Mouse (Mus musculus): ENCODE data around the gene Apbb1. TPM values are rescaled to one million over a fixed set of nuclear protein-coding genes. Genes with fewer than 3 reads are reported as not detected.

Gene Apbb1
- polyA plus RNA-seq, 1 experiment: 16.8 TPM

- Histone ChIP-seq H3K36me3 (ENCODE audit: control insufficient read depth, insufficient read depth, low read length) (no peaks in the 10 kb centered on the region; the same call in 1 of the 2 replicates), H3K27ac (ENCODE audit: insufficient read depth, low read depth, low read length) (no peak overlapping the region), H3K27me3 (ENCODE audit: control insufficient read depth, insufficient read depth, low read length) (no peaks in the 10 kb centered on the region), H3K4me3 (ENCODE audit: low read depth, low read length) (no peak overlapping the region), H3K4me1 (ENCODE audit: control insufficient read depth, insufficient read depth, insufficient read length, low read length) (no peaks in the 10 kb centered on the region)
- TF ChIP-seq CTCF (IDR thresholded peaks at IDR 0.05; ENCODE audit: extremely low read depth, insufficient read length, insufficient replicate concordance, low read depth, low read length) (no peak), POLR2A (IDR thresholded peaks at IDR 0.05; ENCODE audit: low read depth, low read length) (no peak)
- WGBS: 95% methylated on average over 8 of the region's 8 CpGs
These were observed 8.5 kb downstream of the Apbb1 start for GRCm38 (mm10) chr7:105572949-105573348.

GRCm38 (mm10) chr7:105570756-105571155, 10.7 kb downstream of the Apbb1 start:
- H3K27ac ChIP-seq (ENCODE audit: insufficient read depth, low read depth, low read length): no peak overlapping the region
- H3K4me1 ChIP-seq (ENCODE audit: control insufficient read depth, insufficient read depth, insufficient read length, low read length): no peaks in the 10 kb centered on the region
- H3K36me3 ChIP-seq (ENCODE audit: control insufficient read depth, insufficient read depth, low read length): no peaks in the 10 kb centered on the region; the same call in 1 of the 2 replicates
- WGBS: 84% methylated on average over 4 of the region's 4 CpGs
- TF ChIP-seq CTCF (IDR thresholded peaks at IDR 0.05; ENCODE audit: extremely low read depth, insufficient read length, insufficient replicate concordance, low read depth, low read length) (no peak), POLR2A (IDR thresholded peaks at IDR 0.05; ENCODE audit: low read depth, low read length) (no peak)
- H3K27me3 ChIP-seq (ENCODE audit: control insufficient read depth, insufficient read depth, low read length): no peaks in the 10 kb centered on the region
- no peak overlapping the region for H3K4me3 ChIP-seq (ENCODE audit: low read depth, low read length)

- TF ChIP-seq CTCF (IDR thresholded peaks at IDR 0.05; ENCODE audit: extremely low read depth, insufficient read length, insufficient replicate concordance, low read depth, low read length) (no peak), POLR2A (IDR thresholded peaks at IDR 0.05; ENCODE audit: low read depth, low read length) (no peak)
- 70% methylated on average over 12 of the region's 12 CpGs for WGBS
- no peak overlapping the region for H3K27ac ChIP-seq (ENCODE audit: insufficient read depth, low read depth, low read length)
- no peaks in the 10 kb centered on the region for H3K27me3 ChIP-seq (ENCODE audit: control insufficient read depth, insufficient read depth, low read length)
- H3K4me3 ChIP-seq (ENCODE audit: low read depth, low read length): no peak overlapping the region
- no peaks in the 10 kb centered on the region; the same call in 1 of the 2 replicates for H3K36me3 ChIP-seq (ENCODE audit: control insufficient read depth, insufficient read depth, low read length)
- H3K4me1 ChIP-seq (ENCODE audit: control insufficient read depth, insufficient read depth, insufficient read length, low read length): no peaks in the 10 kb centered on the region
These were observed 11.6 kb downstream of the Apbb1 start for GRCm38 (mm10) chr7:105569512-105570496.

- Histone ChIP-seq H3K27me3 (ENCODE audit: control insufficient read depth, insufficient read depth, low read length) (no peaks in the 10 kb centered on the region), H3K27ac (ENCODE audit: insufficient read depth, low read depth, low read length) (no peak overlapping the region), H3K4me3 (ENCODE audit: low read depth, low read length) (no peak overlapping the region), H3K4me1 (ENCODE audit: control insufficient read depth, insufficient read depth, insufficient read length, low read length) (no peaks in the 10 kb centered on the region), H3K36me3 (ENCODE audit: control insufficient read depth, insufficient read depth, low read length) (no peaks in the 10 kb centered on the region; the same call in 1 of the 2 replicates)
- TF ChIP-seq CTCF (IDR thresholded peaks at IDR 0.05; ENCODE audit: extremely low read depth, insufficient read length, insufficient replicate concordance, low read depth, low read length) (no peak), POLR2A (IDR thresholded peaks at IDR 0.05; ENCODE audit: low read depth, low read length) (no peak)
- 24% methylated on average over 6 of the region's 6 CpGs for WGBS
These were observed 12.4 kb downstream of the Apbb1 start for GRCm38 (mm10) chr7:105568988-105569471.

- Histone ChIP-seq H3K27me3 (ENCODE audit: control insufficient read depth, insufficient read depth, low read length) (no peaks in the 10 kb centered on the region), H3K4me1 (ENCODE audit: control insufficient read depth, insufficient read depth, insufficient read length, low read length) (no peaks in the 10 kb centered on the region), H3K27ac (ENCODE audit: insufficient read depth, low read depth, low read length) (no peak overlapping the region), H3K4me3 (ENCODE audit: low read depth, low read length) (no peak overlapping the region), H3K36me3 (ENCODE audit: control insufficient read depth, insufficient read depth, low read length) (no peaks in the 10 kb centered on the region; the same call in 1 of the 2 replicates)
- WGBS: 32% methylated on average over 7 of the region's 7 CpGs
- TF ChIP-seq CTCF (IDR thresholded peaks at IDR 0.05; ENCODE audit: extremely low read depth, insufficient read length, insufficient replicate concordance, low read depth, low read length) (no peak), POLR2A (IDR thresholded peaks at IDR 0.05; ENCODE audit: low read depth, low read length) (no peak)
These were observed 12.9 kb downstream of the Apbb1 start for GRCm38 (mm10) chr7:105568583-105568982.

- no peak overlapping the region for H3K4me3 ChIP-seq (ENCODE audit: low read depth, low read length)
- no peaks in the 10 kb centered on the region for H3K4me1 ChIP-seq (ENCODE audit: control insufficient read depth, insufficient read depth, insufficient read length, low read length)
- H3K27ac ChIP-seq (ENCODE audit: insufficient read depth, low read depth, low read length): no peak overlapping the region
- H3K36me3 ChIP-seq (ENCODE audit: control insufficient read depth, insufficient read depth, low read length): no peaks in the 10 kb centered on the region
- TF ChIP-seq CTCF (IDR thresholded peaks at IDR 0.05; ENCODE audit: extremely low read depth, insufficient read length, insufficient replicate concordance, low read depth, low read length) (no peak), POLR2A (IDR thresholded peaks at IDR 0.05; ENCODE audit: low read depth, low read length) (no peak)
- H3K27me3 ChIP-seq (ENCODE audit: control insufficient read depth, insufficient read depth, low read length): no peaks in the 10 kb centered on the region
- WGBS: 60% methylated on average over 17 of the region's 17 CpGs
These were observed 16.2 kb downstream of the Apbb1 start for GRCm38 (mm10) chr7:105565071-105565836.

All from small intestine, adult 2 months (tissue).